Mouse (Mus musculus): ENCODE measurements around the gene Gm6583. TPM values are rescaled to one million over a fixed set of nuclear protein-coding genes. Genes with fewer than 3 reads are reported as not detected.

Gm6583 gene
- polyA plus RNA-seq (2015; fragmentation: Nextera tagmentation; extraction: Ambion mirVana) = 0.10 and 0.23 TPM in 2 replicates

- no peak within 1 kb of the TSS for H3K9ac ChIP-seq
- H3K27ac ChIP-seq = no peak within 1 kb of the TSS
- no peaks in the 10 kb centered on the region for H3K9me3 ChIP-seq
- peaks cover 3% of the 10 kb centered on the region; the same call in 1 of the 2 replicates for H3K36me3 ChIP-seq
- H3K27me3 ChIP-seq = no peaks in the 10 kb centered on the region
- H3K4me2 ChIP-seq = no peak within 1 kb of the TSS
- H3K4me3 ChIP-seq = no peak within 1 kb of the TSS
- 60% methylated on average over 13 of the region's 13 CpGs for WGBS
- peak; percentile 39; the same call in 1 of the 2 replicates for ATAC-seq (ENCODE audit: borderline replicate concordance, extremely low read depth, low FRiP score, low TSS enrichment)
- no peaks in the 10 kb centered on the region for H3K4me1 ChIP-seq
Observed at GRCm38 (mm10) chr5:112355910-112356309, at the start of gene Gm6583. Gene Gm6583, minus strand, starts transcription at chr5:112356033.

GRCm38 (mm10) chr5:112402437-112402836 is 46.6 kb upstream of the Gm6583 start:
- peak; percentile 57; the same call in 1 of the 2 replicates for ATAC-seq (ENCODE audit: borderline replicate concordance, extremely low read depth, low FRiP score, low TSS enrichment)
- no peak overlapping the region for H3K4me2 ChIP-seq
- H3K27ac ChIP-seq = no peak overlapping the region
- no peak overlapping the region for H3K9ac ChIP-seq
- no peaks in the 10 kb centered on the region for H3K27me3 ChIP-seq
- no peaks in the 10 kb centered on the region for H3K4me1 ChIP-seq
- H3K9me3 ChIP-seq = no peaks in the 10 kb centered on the region
- no peaks in the 10 kb centered on the region for H3K36me3 ChIP-seq
- H3K4me3 ChIP-seq = no peak overlapping the region
- WGBS = 32% methylated on average over 3 of the region's 3 CpGs

GRCm38 (mm10) chr5:112399284-112399683 is 43.5 kb upstream of the Gm6583 start:
- Histone ChIP-seq H3K36me3 (no peaks in the 10 kb centered on the region), H3K4me2 (no peak overlapping the region), H3K9ac (no peak overlapping the region), H3K27me3 (peaks cover 12% of the 10 kb centered on the region), H3K4me1 (peaks cover 8% of the 10 kb centered on the region; the same call in 1 of the 2 replicates), H3K27ac (no peak overlapping the region), H3K9me3 (no peaks in the 10 kb centered on the region), H3K4me3 (no peak overlapping the region)
- no peak for ATAC-seq (ENCODE audit: borderline replicate concordance, extremely low read depth, low FRiP score, low TSS enrichment)
- WGBS = 45% methylated on average over 10 of the region's 10 CpGs

- Histone ChIP-seq H3K9me3 (no peaks in the 10 kb centered on the region), H3K27me3 (peaks cover 38% of the 10 kb centered on the region), H3K4me2 (no peak overlapping the region), H3K9ac (no peak overlapping the region), H3K36me3 (no peaks in the 10 kb centered on the region), H3K27ac (no peak overlapping the region), H3K4me3 (no peak overlapping the region), H3K4me1 (peaks cover 10% of the 10 kb centered on the region; the same call in 1 of the 2 replicates)
- WGBS = 66% methylated on average over 18 of the region's 18 CpGs
- ATAC-seq (ENCODE audit: borderline replicate concordance, extremely low read depth, low FRiP score, low TSS enrichment) = no peak
Observed at GRCm38 (mm10) chr5:112396066-112396465, 40.2 kb upstream of the Gm6583 start.

- Histone ChIP-seq H3K4me1 (peaks cover 10% of the 10 kb centered on the region; the same call in 1 of the 2 replicates), H3K27me3 (peaks cover 38% of the 10 kb centered on the region), H3K4me2 (peak within 1 kb of the TSS; percentile 92), H3K9ac (peak within 1 kb of the TSS; percentile 31), H3K27ac (no peak within 1 kb of the TSS), H3K9me3 (no peaks in the 10 kb centered on the region), H3K36me3 (no peaks in the 10 kb centered on the region), H3K4me3 (peak within 1 kb of the TSS; percentile 52)
- peak; percentile 72 for ATAC-seq (ENCODE audit: borderline replicate concordance, extremely low read depth, low FRiP score, low TSS enrichment)
- WGBS = 2% methylated on average over 60 of the region's 67 CpGs
Observed at GRCm38 (mm10) chr5:112394779-112395443, 39.1 kb upstream of the Gm6583 start, which contains the start of gene Asphd2. Gene Asphd2, minus strand, starts transcription at chr5:112394866.

- H3K27me3 ChIP-seq = peaks cover 38% of the 10 kb centered on the region
- H3K9me3 ChIP-seq = no peaks in the 10 kb centered on the region
- no peak overlapping the region for H3K9ac ChIP-seq
- peaks cover 10% of the 10 kb centered on the region; the same call in 1 of the 2 replicates for H3K4me1 ChIP-seq
- H3K4me3 ChIP-seq = peak overlapping the region; percentile 52
- peak overlapping the region; percentile 92 for H3K4me2 ChIP-seq
- no peaks in the 10 kb centered on the region for H3K36me3 ChIP-seq
- no peak overlapping the region for H3K27ac ChIP-seq
- peak; percentile 37 for ATAC-seq (ENCODE audit: borderline replicate concordance, extremely low read depth, low FRiP score, low TSS enrichment)
- 1% methylated on average over 26 of the region's 28 CpGs for WGBS
Observed at GRCm38 (mm10) chr5:112394415-112394763, 38.6 kb upstream of the Gm6583 start.

GRCm38 (mm10) chr5:112393741-112394414 is 38.0 kb upstream of the Gm6583 start:
- Histone ChIP-seq H3K27me3 (peaks cover 38% of the 10 kb centered on the region), H3K9ac (no peak overlapping the region)

GRCm38 (mm10) chr5:112391676-112392323 is 36.0 kb upstream of the Gm6583 start:
- no peaks in the 10 kb centered on the region for H3K9me3 ChIP-seq
- H3K27me3 ChIP-seq = peaks cover 38% of the 10 kb centered on the region
- H3K27ac ChIP-seq = no peak overlapping the region
- no peak overlapping the region for H3K4me2 ChIP-seq
- ATAC-seq (ENCODE audit: borderline replicate concordance, extremely low read depth, low FRiP score, low TSS enrichment) = no peak
- H3K9ac ChIP-seq = no peak overlapping the region
- 65% methylated on average over 27 of the region's 27 CpGs for WGBS
- H3K4me1 ChIP-seq = peaks cover 10% of the 10 kb centered on the region; the same call in 1 of the 2 replicates
- no peak overlapping the region for H3K4me3 ChIP-seq
- no peaks in the 10 kb centered on the region for H3K36me3 ChIP-seq

More at GRCm38 (mm10) chr5:112393741-112394414, 38.0 kb upstream of the Gm6583 start:
- H3K4me1 ChIP-seq = peaks cover 10% of the 10 kb centered on the region; the same call in 1 of the 2 replicates
- H3K36me3 ChIP-seq = no peaks in the 10 kb centered on the region
- H3K4me3 ChIP-seq = peak overlapping the region; percentile 52
- H3K27ac ChIP-seq = no peak overlapping the region
- 0 out of 2 replicates have a peak, but pooled peaks have one; percentile 1 for ATAC-seq (ENCODE audit: borderline replicate concordance, extremely low read depth, low FRiP score, low TSS enrichment)
- peak overlapping the region; percentile 92 for H3K4me2 ChIP-seq
- WGBS = 6% methylated on average over 18 of the region's 18 CpGs
- H3K9me3 ChIP-seq = no peaks in the 10 kb centered on the region

- H3K27ac ChIP-seq = no peak overlapping the region
- H3K4me1 ChIP-seq = peaks cover 10% of the 10 kb centered on the region; the same call in 1 of the 2 replicates
- peaks cover 38% of the 10 kb centered on the region for H3K27me3 ChIP-seq
- H3K4me3 ChIP-seq = no peak overlapping the region
- H3K36me3 ChIP-seq = no peaks in the 10 kb centered on the region
- H3K9me3 ChIP-seq = no peaks in the 10 kb centered on the region
- WGBS = 46% methylated on average over 16 of the region's 16 CpGs
- H3K9ac ChIP-seq = no peak overlapping the region
- no peak overlapping the region for H3K4me2 ChIP-seq
- no peak for ATAC-seq (ENCODE audit: borderline replicate concordance, extremely low read depth, low FRiP score, low TSS enrichment)
Observed at GRCm38 (mm10) chr5:112391002-112391401, 35.2 kb upstream of the Gm6583 start.

- Histone ChIP-seq H3K9me3 (no peaks in the 10 kb centered on the region), H3K36me3 (no peaks in the 10 kb centered on the region), H3K4me1 (peaks cover 3% of the 10 kb centered on the region; the same call in 1 of the 2 replicates), H3K27me3 (peaks cover 27% of the 10 kb centered on the region), H3K27ac (no peak overlapping the region), H3K4me2 (no peak overlapping the region), H3K9ac (no peak overlapping the region), H3K4me3 (no peak overlapping the region)
- ATAC-seq (ENCODE audit: borderline replicate concordance, extremely low read depth, low FRiP score, low TSS enrichment) = no peak
- WGBS = 74% methylated on average over 9 of the region's 9 CpGs
Observed at GRCm38 (mm10) chr5:112389352-112389751, 33.5 kb upstream of the Gm6583 start.

GRCm38 (mm10) chr5:112385973-112386372 is 30.1 kb upstream of the Gm6583 start:
- WGBS = 63% methylated on average over 2 of the region's 2 CpGs
- ATAC-seq (ENCODE audit: borderline replicate concordance, extremely low read depth, low FRiP score, low TSS enrichment) = no peak

More at GRCm38 (mm10) chr5:112385973-112386372, 30.1 kb upstream of the Gm6583 start:
- Histone ChIP-seq H3K4me3 (no peak overlapping the region), H3K36me3 (no peaks in the 10 kb centered on the region), H3K4me1 (0 out of 2 replicates have a peak, but pooled peaks cover 3% of the 10 kb centered on the region), H3K4me2 (no peak overlapping the region), H3K27me3 (no peaks in the 10 kb centered on the region), H3K27ac (no peak overlapping the region), H3K9ac (no peak overlapping the region), H3K9me3 (no peaks in the 10 kb centered on the region)
